Mouse (Mus musculus): ENCODE measurements around the gene Abhd15. TPM values are rescaled to one million over a fixed set of nuclear protein-coding genes. Genes with fewer than 3 reads are reported as not detected.

Gene Abhd15
- polyA plus RNA-seq, 1 experiment from 2014 or later = 3.5 TPM

DNA sequence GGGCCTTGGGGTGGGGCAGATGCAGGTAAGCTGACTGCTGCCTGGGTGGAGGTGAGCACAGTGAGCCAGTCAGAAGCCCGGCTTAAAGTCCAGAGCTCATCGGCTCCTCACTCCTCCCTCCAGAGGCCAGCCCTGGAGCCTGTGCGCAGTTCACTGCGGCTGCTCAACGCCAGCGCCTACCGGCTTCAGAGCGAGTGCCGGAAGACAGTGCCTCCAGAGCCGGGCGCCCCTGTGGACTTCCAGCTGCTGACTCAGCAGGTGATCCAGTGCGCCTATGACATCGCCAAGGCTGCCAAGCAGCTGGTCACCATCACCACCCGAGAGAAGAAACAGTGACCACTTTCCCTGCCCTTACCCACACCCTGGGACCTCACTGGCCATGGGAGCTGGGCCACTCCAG is 8.6 kb upstream of the Abhd15 start:
- Histone ChIP-seq H3K27me3 (replicated peaks) (no peaks in the 10 kb centered on the region), H3K9me3 (no peaks in the 10 kb centered on the region), H3K4me2 (replicated peaks) (0 out of 2 replicates have a peak overlapping the region, but pooled peaks have one; percentile 17), H3K27ac (0 out of 2 replicates have a peak overlapping the region, but pooled peaks have one; percentile 75), H3K36me3 (peaks cover 49% of the 10 kb centered on the region), H3K4me3 (replicated peaks) (no peak overlapping the region), H3K4me1 (replicated peaks) (peaks cover 26% of the 10 kb centered on the region), H3K9ac (no peak overlapping the region)
- ATAC-seq = peak; percentile 81
- 78% methylated on average over 14 of the region's 14 CpGs for WGBS

DNA sequence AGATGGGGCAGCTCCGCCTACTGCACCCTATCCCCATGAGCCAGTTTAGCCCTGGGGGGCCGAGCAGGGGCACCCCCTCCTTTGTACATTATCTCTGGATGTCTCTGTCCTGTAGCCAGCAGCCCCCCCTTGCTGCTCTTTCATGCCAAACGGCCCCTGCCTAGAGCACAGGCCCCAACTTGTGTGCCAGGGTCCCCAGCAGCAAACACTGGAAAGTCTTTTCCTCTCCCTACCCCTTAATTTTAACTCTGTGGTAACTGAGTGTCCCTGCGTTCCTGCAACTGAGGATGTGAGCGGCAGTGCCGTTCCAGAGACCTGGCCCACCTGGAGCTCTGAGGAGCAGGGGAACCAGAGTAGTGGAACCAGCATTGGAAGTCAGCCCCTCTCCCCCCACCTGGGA is 8.0 kb upstream of the Abhd15 start:
- Histone ChIP-seq H3K36me3 (peaks cover 49% of the 10 kb centered on the region), H3K9me3 (no peaks in the 10 kb centered on the region), H3K9ac (no peak overlapping the region), H3K27ac (peak overlapping the region; percentile 2; the same call in 1 of the 2 replicates), H3K27me3 (replicated peaks) (no peaks in the 10 kb centered on the region), H3K4me1 (replicated peaks) (peaks cover 25% of the 10 kb centered on the region), H3K4me2 (replicated peaks) (no peak overlapping the region), H3K4me3 (replicated peaks) (no peak overlapping the region)
- no peak for ATAC-seq
- 81% methylated on average over 6 of the region's 6 CpGs for WGBS

DNA sequence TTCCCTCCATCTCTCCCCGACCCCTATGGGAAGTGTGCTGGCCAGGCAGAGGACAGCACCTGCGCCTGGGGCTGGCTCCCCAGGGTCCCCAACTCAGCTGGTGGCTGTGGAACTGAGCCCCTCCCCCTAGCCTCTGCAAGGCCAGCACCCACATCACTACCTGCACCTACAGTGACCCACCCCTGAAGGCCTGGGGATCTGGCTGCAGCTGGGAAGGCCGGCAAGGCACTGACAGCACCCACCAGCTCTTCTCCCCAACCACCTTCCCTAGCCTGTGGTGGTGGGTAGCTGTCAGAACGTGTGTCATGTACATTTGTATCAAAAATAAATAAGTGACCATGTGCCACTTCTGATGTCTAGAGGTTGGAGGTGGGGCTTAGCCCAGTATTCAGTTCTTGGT is 7.5 kb upstream of the Abhd15 start:
- Histone ChIP-seq H3K27me3 (replicated peaks) (no peaks in the 10 kb centered on the region), H3K9ac (no peak overlapping the region), H3K4me3 (replicated peaks) (no peak overlapping the region), H3K4me2 (replicated peaks) (no peak overlapping the region), H3K36me3 (peaks cover 46% of the 10 kb centered on the region), H3K4me1 (replicated peaks) (peaks cover 28% of the 10 kb centered on the region), H3K27ac (no peak overlapping the region), H3K9me3 (no peaks in the 10 kb centered on the region)
- 77% methylated on average over 4 of the region's 4 CpGs for WGBS
- no peak for ATAC-seq

DNA sequence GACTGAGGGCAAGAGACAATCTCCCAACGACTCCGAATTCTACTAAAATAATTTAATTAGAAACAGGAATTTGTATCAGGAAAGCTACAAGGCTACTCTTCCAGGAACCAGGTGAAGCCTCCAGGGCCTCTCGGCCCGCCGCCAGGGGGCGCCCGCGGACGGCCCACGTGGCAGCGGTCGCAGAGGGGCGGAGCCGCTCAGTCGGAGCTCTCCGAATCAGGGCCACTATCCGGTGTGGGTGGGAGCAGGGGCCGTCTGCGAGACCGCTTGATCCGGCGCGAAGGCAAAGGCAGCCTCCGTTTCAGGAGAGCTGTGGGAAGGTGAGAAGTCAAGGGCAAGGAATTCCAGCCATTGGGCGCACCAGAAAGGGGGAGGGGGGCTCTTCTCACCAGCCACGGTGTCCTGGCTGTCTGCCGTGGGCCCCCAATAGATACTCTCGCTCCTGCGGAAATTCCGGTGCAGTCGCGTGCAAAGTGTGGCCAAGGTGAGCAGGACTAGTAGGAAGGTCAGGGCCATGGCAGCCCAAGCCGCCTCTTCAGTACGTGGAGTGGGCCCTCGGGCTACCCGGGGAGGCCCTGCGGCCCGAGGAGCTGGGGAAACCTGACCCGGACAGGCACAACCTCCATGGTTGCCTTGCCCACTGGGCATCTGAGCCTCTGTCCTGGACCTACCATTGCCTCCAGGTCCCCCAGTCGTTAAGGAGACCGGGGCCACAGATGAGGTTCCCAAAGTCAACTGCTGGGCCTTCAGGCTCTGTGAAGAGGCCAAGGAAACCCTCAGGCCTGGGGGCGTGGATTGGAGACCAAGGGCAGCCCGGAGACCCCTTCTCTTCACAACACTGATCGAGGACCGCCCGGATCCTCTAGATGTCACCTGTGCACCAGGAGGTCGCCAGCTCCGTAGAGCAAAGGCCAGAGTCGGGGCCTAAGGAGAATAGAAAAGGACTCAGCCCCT is 6.6 kb upstream of the Abhd15 start:
- 21% methylated on average over 49 of the region's 49 CpGs for WGBS
- no peak overlapping the region for H3K27ac ChIP-seq
- peaks cover 39% of the 10 kb centered on the region for H3K36me3 ChIP-seq

DNA sequence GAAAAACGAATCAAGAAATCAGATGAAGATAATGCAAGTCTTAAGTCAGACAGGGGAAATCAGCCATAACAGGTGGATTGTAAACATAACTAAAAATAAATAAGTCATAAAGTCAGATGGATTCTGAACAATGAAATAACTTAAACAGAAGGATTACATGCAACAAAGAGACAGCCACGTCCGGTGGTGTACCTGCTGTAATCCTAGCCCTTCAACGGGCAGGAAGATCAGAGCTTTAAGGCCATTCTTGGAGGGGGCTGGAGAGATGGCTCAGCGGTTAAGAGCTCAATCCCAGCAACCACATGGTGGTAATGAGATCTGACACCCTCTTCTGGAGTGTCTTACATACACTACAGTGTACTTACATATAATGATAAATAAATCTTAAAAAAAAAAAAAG is 3.6 kb upstream of the Abhd15 start:
- no peak for ATAC-seq
- Histone ChIP-seq H3K9me3 (no peaks in the 10 kb centered on the region), H3K27ac (no peak overlapping the region), H3K36me3 (peaks cover 12% of the 10 kb centered on the region), H3K27me3 (replicated peaks) (peaks cover 8% of the 10 kb centered on the region; the same call in 1 of the 2 replicates), H3K4me3 (replicated peaks) (no peak overlapping the region), H3K4me1 (replicated peaks) (peaks cover 47% of the 10 kb centered on the region), H3K4me2 (replicated peaks) (no peak overlapping the region), H3K9ac (no peak overlapping the region)
- WGBS = 64% methylated on average over 5 of the region's 5 CpGs

More for the DNA sequence above, 6.6 kb upstream of the Abhd15 start:
- H3K4me3 ChIP-seq (replicated peaks) = peak overlapping the region; percentile 32
- H3K4me1 ChIP-seq (replicated peaks) = peaks cover 29% of the 10 kb centered on the region
- H3K9me3 ChIP-seq = no peaks in the 10 kb centered on the region
- H3K4me2 ChIP-seq (replicated peaks) = peak overlapping the region; percentile 78
- no peaks in the 10 kb centered on the region for H3K27me3 ChIP-seq (replicated peaks)
- peak overlapping the region; percentile 39 for H3K9ac ChIP-seq
- peak; percentile 33 for ATAC-seq

DNA sequence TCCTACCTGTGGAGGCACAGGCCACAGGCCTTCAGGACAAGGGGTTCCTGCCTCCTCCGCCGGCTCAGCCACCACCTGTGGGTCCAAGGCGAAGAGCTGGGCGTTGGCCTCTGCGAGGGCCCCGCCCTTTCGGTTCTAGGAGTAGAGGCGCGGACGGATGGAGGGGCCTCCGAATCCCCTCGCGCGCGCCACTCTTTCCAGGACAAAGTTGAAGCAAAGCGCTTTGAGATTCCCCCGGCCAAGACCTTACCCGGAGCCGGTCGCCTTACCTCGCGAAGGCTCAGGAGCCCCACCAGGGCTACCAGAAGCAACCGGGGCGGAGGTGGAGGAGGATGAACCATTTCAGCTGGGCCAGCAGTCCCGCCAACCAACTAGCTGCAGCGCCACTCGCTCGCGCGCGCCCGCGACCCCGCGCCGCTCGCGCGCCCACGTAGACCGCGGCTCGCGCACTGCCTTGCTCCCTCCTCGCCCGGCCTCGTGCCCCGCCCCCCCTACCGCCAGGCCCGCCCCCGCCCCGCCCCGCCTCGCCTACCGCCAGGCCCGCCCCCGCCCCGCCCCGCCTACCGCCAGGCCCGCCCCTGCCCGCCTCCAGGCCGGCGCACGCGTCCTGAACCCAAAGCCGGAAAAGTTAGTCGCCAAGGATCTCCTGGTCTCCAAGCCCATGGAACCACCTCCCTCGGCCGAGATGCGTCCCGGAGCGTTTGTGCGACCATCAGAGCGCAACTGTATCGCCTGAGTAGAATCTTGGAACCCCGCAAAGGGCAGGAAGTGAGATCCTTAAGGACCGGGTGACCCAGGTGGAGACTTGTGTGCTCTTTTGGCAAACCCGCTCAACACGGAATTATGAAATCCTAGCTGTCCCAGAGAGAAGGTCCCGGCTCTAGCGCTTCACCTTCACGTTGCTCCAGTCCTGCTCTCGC is 1.8 kb upstream of the Abhd15 start:
- peak overlapping the region; percentile 67 for H3K4me3 ChIP-seq (replicated peaks)
- H3K36me3 ChIP-seq = no peaks in the 10 kb centered on the region
- H3K9me3 ChIP-seq = no peaks in the 10 kb centered on the region
- peak overlapping the region; percentile 74 for H3K9ac ChIP-seq
- peak; percentile 80 for ATAC-seq
- H3K4me1 ChIP-seq (replicated peaks) = peaks cover 34% of the 10 kb centered on the region
- peak overlapping the region; percentile 98 for H3K4me2 ChIP-seq (replicated peaks)
- peak overlapping the region; percentile 79 for H3K27ac ChIP-seq
- H3K27me3 ChIP-seq (replicated peaks) = peaks cover 8% of the 10 kb centered on the region; the same call in 1 of the 2 replicates
- under 1% methylated on average over 71 of the region's 84 CpGs for WGBS

DNA sequence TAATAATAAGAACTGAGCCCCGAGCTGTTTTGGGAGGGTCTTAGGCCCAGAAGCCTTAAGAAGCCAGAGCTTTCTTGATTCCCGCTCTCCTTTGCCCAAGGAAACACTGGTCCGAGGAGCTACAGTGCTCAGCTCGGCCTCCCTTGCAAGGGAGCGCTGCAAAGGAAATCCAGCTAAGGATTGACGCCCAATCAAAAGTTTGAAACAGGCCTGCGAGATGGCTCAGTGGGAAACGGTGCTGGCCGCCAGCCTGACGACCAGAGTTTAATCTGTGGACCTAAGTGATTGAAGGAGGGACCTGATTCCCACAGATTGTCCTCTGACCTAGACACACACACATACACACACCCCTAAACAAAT is 1.1 kb upstream of the Abhd15 start:
- Histone ChIP-seq H3K9ac (peak overlapping the region; percentile 48), H3K36me3 (no peaks in the 10 kb centered on the region), H3K4me1 (replicated peaks) (peaks cover 30% of the 10 kb centered on the region), H3K4me3 (replicated peaks) (peak overlapping the region; percentile 67), H3K27me3 (replicated peaks) (peaks cover 8% of the 10 kb centered on the region; the same call in 1 of the 2 replicates), H3K4me2 (replicated peaks) (peak overlapping the region; percentile 98), H3K27ac (peak overlapping the region; percentile 45; the same call in 1 of the 2 replicates), H3K9me3 (no peaks in the 10 kb centered on the region)
- 0 out of 2 replicates have a peak, but pooled peaks have one; percentile 1 for ATAC-seq
- WGBS = 15% methylated on average over 10 of the region's 10 CpGs

DNA sequence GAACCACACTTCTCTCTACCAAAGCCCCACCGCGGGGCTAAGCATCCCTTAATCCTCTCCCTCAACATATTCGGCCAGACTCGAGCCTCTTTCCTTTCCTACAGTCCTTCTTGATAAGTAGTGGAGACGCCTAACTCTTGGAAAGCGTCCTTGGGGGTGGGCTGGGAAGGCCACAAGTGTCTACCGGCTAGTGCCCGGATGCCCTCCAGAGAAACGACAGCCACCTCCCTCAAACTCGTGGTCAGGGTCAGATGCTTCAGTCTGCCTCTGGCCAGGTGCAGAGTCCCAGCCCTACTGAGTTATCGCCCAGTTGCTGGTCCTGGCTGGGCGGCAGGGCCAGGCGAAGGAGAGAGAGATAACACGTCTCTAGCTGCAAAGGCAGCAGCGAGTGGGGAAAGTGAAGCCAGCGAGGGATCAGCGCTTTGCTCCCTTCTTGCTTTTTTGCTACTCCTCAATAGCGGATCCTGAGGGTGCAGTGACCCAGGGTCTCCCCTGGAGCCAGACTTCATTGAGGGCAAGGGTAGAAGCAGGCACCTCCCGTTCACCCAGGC is 565 bp upstream of the Abhd15 start:
- peak overlapping the region; percentile 98 for H3K4me2 ChIP-seq (replicated peaks)
- no peaks in the 10 kb centered on the region for H3K36me3 ChIP-seq
- peaks cover 8% of the 10 kb centered on the region; the same call in 1 of the 2 replicates for H3K27me3 ChIP-seq (replicated peaks)
- WGBS = 16% methylated on average over 19 of the region's 19 CpGs
- peaks cover 30% of the 10 kb centered on the region for H3K4me1 ChIP-seq (replicated peaks)
- no peaks in the 10 kb centered on the region for H3K9me3 ChIP-seq
- peak overlapping the region; percentile 62; the same call in 1 of the 2 replicates for H3K9ac ChIP-seq
- H3K4me3 ChIP-seq (replicated peaks) = peak overlapping the region; percentile 51
- peak overlapping the region; percentile 29; the same call in 1 of the 2 replicates for H3K27ac ChIP-seq
- no peak for ATAC-seq

DNA sequence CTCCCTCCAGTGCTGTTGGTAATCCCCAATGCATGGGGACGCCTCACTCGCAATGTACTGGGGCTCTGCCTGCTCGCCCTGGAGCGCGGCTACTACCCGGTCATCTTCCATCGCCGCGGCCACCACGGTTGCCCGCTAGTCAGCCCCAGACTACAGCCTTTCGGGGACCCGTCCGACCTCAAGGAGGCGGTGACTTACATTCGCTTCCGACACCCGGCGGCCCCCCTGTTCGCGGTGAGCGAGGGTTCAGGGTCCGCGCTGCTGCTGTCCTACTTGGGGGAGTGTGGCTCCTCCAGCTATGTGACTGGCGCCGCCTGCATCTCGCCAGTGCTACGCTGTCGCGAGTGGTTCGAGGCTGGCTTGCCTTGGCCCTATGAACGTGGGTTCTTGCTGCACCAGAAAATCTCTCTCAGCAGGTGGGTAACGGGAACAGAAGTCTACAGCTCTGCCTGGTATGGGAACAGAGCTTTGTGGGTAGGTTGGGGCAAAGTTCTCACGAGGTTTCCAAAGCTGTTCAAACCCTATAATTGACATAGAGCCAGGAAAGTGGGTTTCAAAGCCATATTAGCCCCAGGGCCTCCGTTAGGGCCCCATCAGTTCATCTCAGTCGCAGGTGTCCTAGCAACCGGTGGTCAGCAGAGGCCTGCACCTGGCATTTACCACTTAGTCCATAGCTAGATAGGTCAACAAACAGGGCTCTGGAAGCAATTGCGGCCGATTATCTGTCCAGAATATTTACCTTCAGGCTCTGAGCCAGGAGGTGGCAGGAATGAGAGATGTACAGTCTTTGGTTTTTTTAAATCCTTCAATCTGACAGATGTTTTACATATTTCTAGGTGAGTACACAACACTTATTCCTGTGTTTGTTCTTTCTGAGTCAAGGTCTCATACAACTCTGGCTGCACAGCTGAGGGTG is 974 bp downstream of the Abhd15 start, which contains the start of gene Trp53i13:
Trp53i13 (minus strand) TSS at position 344 of the 916 bp plus-strand sequence.
- peaks cover 8% of the 10 kb centered on the region; the same call in 1 of the 2 replicates for H3K27me3 ChIP-seq (replicated peaks)
- peak within 1 kb of the TSS; percentile 62 for H3K9ac ChIP-seq
- H3K4me1 ChIP-seq (replicated peaks) = peaks cover 30% of the 10 kb centered on the region
- H3K4me2 ChIP-seq (replicated peaks) = peak within 1 kb of the TSS; percentile 98
- 9% methylated on average over 39 of the region's 39 CpGs for WGBS
- ATAC-seq = no peak
- H3K27ac ChIP-seq = peak within 1 kb of the TSS; percentile 29; the same call in 1 of the 2 replicates
- H3K4me3 ChIP-seq (replicated peaks) = peak within 1 kb of the TSS; percentile 51
- H3K36me3 ChIP-seq = no peaks in the 10 kb centered on the region
- H3K9me3 ChIP-seq = no peaks in the 10 kb centered on the region

DNA sequence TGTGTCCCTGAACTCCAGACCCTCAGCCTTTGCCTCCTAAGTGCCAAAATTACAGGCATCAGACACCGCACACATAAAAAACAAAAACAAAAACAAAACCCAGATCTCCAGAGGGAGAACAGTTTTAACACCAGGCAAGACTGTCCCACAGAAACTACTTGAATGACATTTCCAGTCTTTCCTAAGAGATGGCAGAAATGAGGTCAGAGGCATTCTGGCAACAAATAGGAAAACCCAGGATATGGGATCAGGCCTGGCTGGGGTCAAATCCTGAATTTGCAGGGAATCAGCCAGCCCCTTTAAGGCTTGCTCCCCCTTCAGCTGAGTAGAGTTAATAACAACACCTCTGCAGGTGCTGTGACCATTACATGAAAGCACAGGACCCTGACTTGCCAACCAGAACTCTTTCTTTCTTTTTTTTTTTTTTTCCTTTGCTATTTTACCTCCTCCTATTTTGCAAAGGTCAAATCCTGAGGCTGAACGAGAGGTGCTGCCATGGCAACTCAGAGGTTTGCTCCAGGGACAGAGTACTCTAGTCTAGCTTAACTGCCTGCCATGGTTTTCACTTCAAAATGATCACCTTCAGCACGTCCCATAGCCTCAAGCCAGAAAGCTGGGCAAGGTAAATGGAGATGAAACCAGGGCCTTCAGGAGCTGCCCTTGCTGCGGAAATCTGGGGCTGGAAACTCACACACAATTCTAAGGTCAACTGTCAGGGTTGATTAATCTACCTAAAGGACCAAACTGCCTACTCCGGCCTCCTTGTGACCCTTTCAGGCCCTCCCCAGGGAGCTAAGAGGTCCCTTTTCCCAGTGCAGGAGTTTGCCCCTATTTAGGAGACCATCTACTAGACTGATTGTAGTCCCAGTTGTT is 1.9 kb downstream of the Abhd15 start:
- Histone ChIP-seq H3K4me1 (replicated peaks) (peaks cover 30% of the 10 kb centered on the region), H3K9me3 (no peaks in the 10 kb centered on the region), H3K27me3 (replicated peaks) (peaks cover 8% of the 10 kb centered on the region; the same call in 1 of the 2 replicates), H3K4me3 (replicated peaks) (no peak overlapping the region), H3K27ac (no peak overlapping the region), H3K4me2 (replicated peaks) (no peak overlapping the region), H3K9ac (no peak overlapping the region), H3K36me3 (no peaks in the 10 kb centered on the region)
- no peak for ATAC-seq
- WGBS = 67% methylated on average over 5 of the region's 5 CpGs
